Mouse (Mus musculus) ovary, postnatal 14 days (tissue): ENCODE measurements at regions not wholly inside any gene's neighbourhood (a gene's known extent, or its start where the extent isn't known, plus 50 kb on each side); places are given as distances from the start of the nearest gene placed in this dataset.

Source experiments
- DNase-seq: peaks from one replicate; pipeline ENCODE4 v3.0.0; 2022; ENCODE audit warnings: low spot score

GRCm38 (mm10) chr4:47534959-47535358 is 60.5 kb downstream of the Sec61b start:
- no peak for DNase-seq

- no peak for DNase-seq
These were observed 93.2 kb downstream of the Sec61b start for GRCm38 (mm10) chr4:47567694-47568093.

- no peak for DNase-seq
These were observed 96.4 kb downstream of the Sec61b start for GRCm38 (mm10) chr4:47570846-47571245.

GRCm38 (mm10) chr4:47576011-47576410 is 101.6 kb downstream of the Sec61b start:
- DNase-seq = no peak

- no peak for DNase-seq
These were observed 103.0 kb downstream of the Sec61b start for GRCm38 (mm10) chr4:47577490-47577889.

- DNase-seq = no peak
These were observed 104.2 kb downstream of the Sec61b start for GRCm38 (mm10) chr4:47578637-47579036.

GRCm38 (mm10) chr4:47580556-47580955 is 106.1 kb downstream of the Sec61b start:
- no peak for DNase-seq

- peak; percentile 24 for DNase-seq
These were observed 112.8 kb downstream of the Sec61b start for GRCm38 (mm10) chr4:47587256-47587655.

- no peak for DNase-seq
These were observed 118.0 kb downstream of the Sec61b start for GRCm38 (mm10) chr4:47592271-47592986.

GRCm38 (mm10) chr4:47593155-47593554 is 118.7 kb downstream of the Sec61b start:
- DNase-seq = no peak

- DNase-seq = no peak
These were observed 119.7 kb downstream of the Sec61b start for GRCm38 (mm10) chr4:47594171-47594570.

GRCm38 (mm10) chr4:47595841-47596240 is 121.4 kb downstream of the Sec61b start:
- no peak for DNase-seq

- DNase-seq = no peak
These were observed 123.1 kb downstream of the Sec61b start for GRCm38 (mm10) chr4:47597586-47597985.

- DNase-seq = no peak
These were observed 123.8 kb downstream of the Sec61b start for GRCm38 (mm10) chr4:47598216-47598615.

GRCm38 (mm10) chr4:47601301-47602070 is 127.0 kb downstream of the Sec61b start:
- no peak for DNase-seq

GRCm38 (mm10) chr4:47603378-47603777 is 128.9 kb downstream of the Sec61b start:
- no peak for DNase-seq

GRCm38 (mm10) chr4:47603847-47604397 is 129.5 kb downstream of the Sec61b start:
- peak; percentile 4 for DNase-seq

GRCm38 (mm10) chr4:47605676-47606075 is 131.2 kb downstream of the Sec61b start:
- DNase-seq = no peak

- no peak for DNase-seq
These were observed 134.2 kb downstream of the Sec61b start for GRCm38 (mm10) chr4:47608673-47609072.

- DNase-seq = no peak
These were observed 136.5 kb downstream of the Sec61b start for GRCm38 (mm10) chr4:47610913-47611312.

- DNase-seq = no peak
These were observed 142.1 kb downstream of the Sec61b start for GRCm38 (mm10) chr4:47616525-47616924.

GRCm38 (mm10) chr4:47620700-47621099 is 146.2 kb downstream of the Sec61b start:
- no peak for DNase-seq
